Mouse (Mus musculus): ENCODE data around the gene Ppp1r9a. TPM values are rescaled to one million over a fixed set of nuclear protein-coding genes. Genes with fewer than 3 reads are reported as not detected.

Ppp1r9a gene
- total and polyA plus RNA-seq, 3 experiments, result 1.0 TPM; not detected in 2

DNA sequence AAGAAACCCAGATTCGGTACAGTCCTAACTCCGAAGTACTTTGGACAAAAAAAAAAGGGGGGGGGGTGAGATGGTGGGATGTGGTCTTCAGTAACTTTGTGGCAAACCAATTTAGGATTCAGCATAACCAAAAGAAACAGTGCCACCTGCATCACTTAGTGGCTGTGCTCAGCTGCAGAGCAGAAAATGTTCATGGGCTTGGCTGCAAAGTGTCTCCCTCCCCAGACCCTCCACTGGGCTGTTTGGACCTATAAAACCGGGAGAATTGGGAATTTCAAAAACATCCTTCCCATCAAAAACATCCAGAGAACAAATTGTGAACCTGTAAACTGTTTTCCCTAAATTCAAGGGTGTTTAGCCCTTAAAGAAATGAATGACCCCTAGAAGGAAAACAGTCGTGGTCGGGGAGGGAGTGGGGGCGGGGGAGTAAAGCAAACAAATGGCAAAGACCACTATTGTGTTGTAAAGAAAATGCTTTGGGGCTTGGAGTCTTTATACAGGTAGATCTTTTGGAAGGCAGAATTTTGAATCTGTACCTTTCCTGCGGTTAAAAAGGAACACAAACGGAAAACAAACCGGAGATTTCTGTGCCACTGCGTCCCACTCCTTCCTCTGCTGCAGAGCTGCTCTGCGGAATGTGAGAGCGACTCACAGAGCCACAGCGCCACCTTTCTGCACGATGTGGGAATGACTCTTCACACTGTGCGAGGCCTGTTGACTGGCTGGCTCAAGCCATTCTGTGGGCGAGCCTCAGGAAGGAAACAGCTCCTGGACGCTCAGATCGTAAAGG lies 207.4 kb downstream of the Ppp1r9a start:
- in situ Hi-C loops (cut with MboI; ENCODE audit: low pct_ligation_motif_present, low pct_unique_long_range_greater_than_20kb, low sequenced_read_pairs), result loop anchor here (25.0 kb wide), 1 partner anchor 448 kb away; no protein-coding TSS in a partner anchor
- Histone ChIP-seq H3K36me3 (replicated peaks in 1 of 2; ENCODE audit: control insufficient read depth in 1 of 2, insufficient read depth in 1 of 2, low read length in 1 of 2) (no peaks in the 10 kb centered on the region), H3K4me2 (ENCODE audit: insufficient read depth, low read depth, poor library complexity, severe bottlenecking) (peak overlapping the region; percentile 90), H3K4me1 (ENCODE audit: control insufficient read depth in 1 of 2, insufficient read depth in 2 of 2) (no peaks in the 10 kb centered on the region), H3K27me3 (replicated peaks) (no peaks in the 10 kb centered on the region), H3K27ac (ENCODE audit: insufficient read depth, low read depth) (no peak overlapping the region), H3K4me3 (replicated peaks in 1 of 3; ENCODE audit: low read depth in 2 of 3, low read length in 2 of 3, poor library complexity in 1 of 3) (peak overlapping the region in 1 of 3 experiments; percentile 30), H3K79me2 (replicated peaks; ENCODE audit: control insufficient read depth, extremely low read depth, insufficient read depth, poor library complexity, severe bottlenecking) (no peaks in the 10 kb centered on the region), H3K9ac (ENCODE audit: insufficient read depth, low read depth) (peak overlapping the region; percentile 31; the same call in 1 of the 2 replicates), H3K9me3 (replicated peaks; ENCODE audit: low read length) (no peaks in the 10 kb centered on the region)
- peak; percentile 81 for DNase-seq (ENCODE audit: extremely low read depth)
- TF ChIP-seq NRF1 (IDR thresholded peaks at IDR 0.05; ENCODE audit: low read depth, low read length) (no peak), ZMIZ1 (IDR thresholded peaks at IDR 0.05; ENCODE audit: low read depth, low read length) (no peak), E2F4 (IDR thresholded peaks at IDR 0.05; ENCODE audit: insufficient replicate concordance, low read depth, low read length) (no peak), SMC3 (IDR thresholded peaks at IDR 0.05; ENCODE audit: low read depth, low read length) (peak; percentile 86), MAZ (IDR thresholded peaks at IDR 0.05; ENCODE audit: low read depth, low read length) (no peak), POLR2A (IDR thresholded peaks at IDR 0.05; ENCODE audit: low read depth, low read length) (no peak), TBP (conservative IDR thresholded peaks at IDR 0.05; ENCODE audit: low read depth, low read length) (no peak), USF2 (conservative IDR thresholded peaks at IDR 0.05; ENCODE audit: low read depth, low read length) (no peak), IRF4 (IDR thresholded peaks at IDR 0.05; ENCODE audit: low read depth, low read length) (0 out of 2 replicates have a peak, but pooled peaks have one; percentile 10), ZNF384 (IDR thresholded peaks at IDR 0.05; ENCODE audit: low read depth, low read length) (no peak), CTCF (conservative IDR thresholded peaks at IDR 0.05 in 1 of 2, IDR thresholded peaks at IDR 0.05 in 1 of 2; ENCODE audit: low read depth in 2 of 2, low read length in 2 of 2) (peak; percentile 70 to 92), CHD2 (IDR thresholded peaks at IDR 0.05; ENCODE audit: low read length) (0 out of 2 replicates have a peak, but pooled peaks have one; percentile 15), RAD21 (IDR thresholded peaks at IDR 0.05; ENCODE audit: low read depth, low read length) (peak; percentile 95), RCOR1 (conservative IDR thresholded peaks at IDR 0.05; ENCODE audit: low read depth, low read length) (no peak)
- dilution Hi-C loops (cut with MboI; ENCODE audit: extremely low pct_ligation_motif_present, extremely low pct_unique_long_range_greater_than_20kb, low sequenced_read_pairs), result no loop called here

DNA sequence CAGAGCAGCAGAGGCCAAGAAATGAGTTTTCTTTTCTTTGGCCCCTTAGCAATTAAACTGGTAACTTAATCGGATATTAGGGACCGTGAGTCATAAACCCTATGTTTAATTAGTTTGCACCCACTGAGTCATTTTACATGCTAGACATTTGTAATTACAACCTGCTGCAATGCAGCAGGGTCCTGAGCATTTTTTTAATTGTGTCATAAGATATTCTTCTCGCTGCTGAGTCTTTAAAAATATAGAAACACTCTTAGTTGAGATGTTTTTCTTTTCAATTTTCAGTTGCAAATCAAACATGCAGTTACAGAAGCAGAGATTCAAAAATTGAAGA lies 208.0 kb downstream of the Ppp1r9a start:
- Histone ChIP-seq H3K9ac (ENCODE audit: insufficient read depth, low read depth) (no peak overlapping the region), H3K27ac (ENCODE audit: insufficient read depth, low read depth) (no peak overlapping the region), H3K4me2 (ENCODE audit: insufficient read depth, low read depth, poor library complexity, severe bottlenecking) (peak overlapping the region; percentile 90; the same call in 1 of the 2 replicates), H3K36me3 (replicated peaks in 1 of 2; ENCODE audit: control insufficient read depth in 1 of 2, insufficient read depth in 1 of 2, low read length in 1 of 2) (no peaks in the 10 kb centered on the region), H3K79me2 (replicated peaks; ENCODE audit: control insufficient read depth, extremely low read depth, insufficient read depth, poor library complexity, severe bottlenecking) (no peaks in the 10 kb centered on the region), H3K9me3 (replicated peaks; ENCODE audit: low read length) (no peaks in the 10 kb centered on the region), H3K27me3 (replicated peaks) (no peaks in the 10 kb centered on the region), H3K4me3 (replicated peaks in 1 of 3; ENCODE audit: low read depth in 2 of 3, low read length in 2 of 3, poor library complexity in 1 of 3) (no peak overlapping the region), H3K4me1 (ENCODE audit: control insufficient read depth in 1 of 2, insufficient read depth in 2 of 2) (no peaks in the 10 kb centered on the region)
- DNase-seq (ENCODE audit: extremely low read depth), result no peak
- dilution Hi-C loops (cut with MboI; ENCODE audit: extremely low pct_ligation_motif_present, extremely low pct_unique_long_range_greater_than_20kb, low sequenced_read_pairs) (no loop called here), in situ Hi-C loops (cut with MboI; ENCODE audit: low pct_ligation_motif_present, low pct_unique_long_range_greater_than_20kb, low sequenced_read_pairs) (loop anchor here (25.0 kb wide), 1 partner anchor 448 kb away; no protein-coding TSS in a partner anchor)
- TF ChIP-seq NRF1 (IDR thresholded peaks at IDR 0.05; ENCODE audit: low read depth, low read length), result no peak
- no peak for TF ChIP-seq MAZ (IDR thresholded peaks at IDR 0.05; ENCODE audit: low read depth, low read length)
- no peak for TF ChIP-seq JUND (conservative IDR thresholded peaks at IDR 0.05; ENCODE audit: low read depth, low read length)
- TF ChIP-seq MAFK (IDR thresholded peaks at IDR 0.05; ENCODE audit: insufficient replicate concordance, low read length), result no peak
- no peak for TF ChIP-seq ELF1 (IDR thresholded peaks at IDR 0.05; ENCODE audit: low read depth, low read length)
- no peak for TF ChIP-seq MXI1 (IDR thresholded peaks at IDR 0.05; ENCODE audit: low read depth, low read length)
- TF ChIP-seq RAD21 (IDR thresholded peaks at IDR 0.05; ENCODE audit: low read depth, low read length), result no peak
- no peak for TF ChIP-seq EP300 (IDR thresholded peaks at IDR 0.05; ENCODE audit: low read length)

Measured in CH12.LX (cell line).